Mouse (Mus musculus): Measurements from ENCODE around the gene Acvr2b.

DNA sequence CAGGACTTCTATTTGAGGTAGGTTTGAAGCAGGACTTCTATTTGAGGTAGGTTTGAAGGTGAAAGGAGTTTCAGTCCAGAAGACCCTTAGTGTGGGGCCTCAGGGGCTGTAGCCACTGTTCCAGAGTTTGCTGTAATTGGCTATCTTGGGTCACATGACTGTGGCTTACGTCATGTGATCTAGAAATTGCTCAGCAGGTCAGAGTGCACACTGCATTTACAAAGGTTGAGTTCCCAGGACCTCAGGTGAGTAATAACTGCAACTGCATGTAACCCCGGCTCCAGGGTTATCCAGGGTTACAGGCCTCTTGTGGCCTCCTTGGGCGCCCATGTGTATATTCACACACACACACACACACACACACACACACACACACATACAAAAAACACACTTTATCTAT is 33.6 kb upstream of the Acvr2b start:
- no peak for TF ChIP-seq CTCF (IDR thresholded peaks at IDR 0.05; ENCODE audit: low read depth)
- TF ChIP-seq EP300 (optimal IDR thresholded peaks at IDR 0.05): no peak
